Mouse (Mus musculus): ENCODE data around the gene Alg1. TPM values are rescaled to one million over a fixed set of nuclear protein-coding genes. Genes with fewer than 3 reads are reported as not detected.
A peak's percentile ranks its signal among the peaks of the same experiment; 100 is the strongest.
"Not testable (repeated sequence)": the region's sequence is repeated elsewhere in the genome, so short reads cannot be mapped to it uniquely, and the experiment has no call there.

Alg1 gene
- polyA plus RNA-seq, 1 experiment, result 26.0 TPM

DNA sequence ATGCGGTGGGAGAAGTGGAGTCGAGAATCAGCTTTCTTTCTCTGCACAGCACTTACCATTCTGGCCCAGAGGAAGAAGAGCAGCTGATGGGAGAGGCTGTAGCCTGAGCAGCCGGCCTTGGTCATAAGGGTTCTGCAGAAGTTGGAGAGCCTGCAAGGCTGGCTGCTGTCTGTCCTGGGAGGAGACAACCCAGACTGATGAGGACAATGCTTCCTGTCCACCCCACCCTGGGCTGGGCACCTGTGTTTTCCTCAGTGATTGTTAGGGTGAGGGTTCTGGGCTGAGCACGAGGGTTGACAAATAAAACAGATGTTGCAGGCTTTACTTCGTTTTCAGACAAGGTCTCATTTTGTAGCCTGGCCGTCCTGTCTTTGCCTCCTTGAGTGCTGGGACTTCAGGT lies 16.7 kb upstream of the Alg1 start:
- H3K27me3 ChIP-seq (ENCODE audit: control insufficient read depth, insufficient read depth, low read length), result no peaks in the 10 kb centered on the region
- no peaks in the 10 kb centered on the region for H3K4me1 ChIP-seq (ENCODE audit: control insufficient read depth, insufficient read depth, low read length)
- no peak overlapping the region for H3K27ac ChIP-seq (ENCODE audit: control insufficient read depth, insufficient read depth, low read depth, low read length)
- TF ChIP-seq CTCF (IDR thresholded peaks at IDR 0.05; ENCODE audit: control insufficient read depth, insufficient read depth, insufficient replicate concordance, low read depth, low read length) (no peak), POLR2A (IDR thresholded peaks at IDR 0.05; ENCODE audit: control insufficient read depth, low read depth, low read length) (no peak)
- H3K36me3 ChIP-seq (ENCODE audit: control insufficient read depth, insufficient read depth, low read length), result no peaks in the 10 kb centered on the region
- H3K4me3 ChIP-seq (ENCODE audit: control insufficient read depth, low read depth, low read length), result no peak overlapping the region

- no peaks in the 10 kb centered on the region for H3K4me1 ChIP-seq (ENCODE audit: control insufficient read depth, insufficient read depth, low read length)
Observed at GRCm38 (mm10) chr16:5217341-5218133, 15.9 kb upstream of the Alg1 start.

GRCm38 (mm10) chr16:5221403-5221802 lies 12.0 kb upstream of the Alg1 start:
- Histone ChIP-seq H3K4me1 (ENCODE audit: control insufficient read depth, insufficient read depth, low read length) (peaks cover 3% of the 10 kb centered on the region; the same call in 1 of the 2 replicates), H3K27me3 (ENCODE audit: control insufficient read depth, insufficient read depth, low read length) (no peaks in the 10 kb centered on the region), H3K27ac (ENCODE audit: control insufficient read depth, insufficient read depth, low read depth, low read length) (no peak overlapping the region), H3K36me3 (ENCODE audit: control insufficient read depth, insufficient read depth, low read length) (no peaks in the 10 kb centered on the region), H3K4me3 (ENCODE audit: control insufficient read depth, low read depth, low read length) (no peak overlapping the region)
- TF ChIP-seq CTCF (IDR thresholded peaks at IDR 0.05; ENCODE audit: control insufficient read depth, insufficient read depth, insufficient replicate concordance, low read depth, low read length), result no peak
- TF ChIP-seq POLR2A (IDR thresholded peaks at IDR 0.05; ENCODE audit: control insufficient read depth, low read depth, low read length), result no peak

More at GRCm38 (mm10) chr16:5217341-5218133, 15.9 kb upstream of the Alg1 start:
- no peaks in the 10 kb centered on the region for H3K27me3 ChIP-seq (ENCODE audit: control insufficient read depth, insufficient read depth, low read length)
- no peak overlapping the region for H3K4me3 ChIP-seq (ENCODE audit: control insufficient read depth, low read depth, low read length)
- TF ChIP-seq POLR2A (IDR thresholded peaks at IDR 0.05; ENCODE audit: control insufficient read depth, low read depth, low read length) (no peak), CTCF (IDR thresholded peaks at IDR 0.05; ENCODE audit: control insufficient read depth, insufficient read depth, insufficient replicate concordance, low read depth, low read length) (no peak)
- no peak overlapping the region for H3K27ac ChIP-seq (ENCODE audit: control insufficient read depth, insufficient read depth, low read depth, low read length)
- no peaks in the 10 kb centered on the region for H3K36me3 ChIP-seq (ENCODE audit: control insufficient read depth, insufficient read depth, low read length)

DNA sequence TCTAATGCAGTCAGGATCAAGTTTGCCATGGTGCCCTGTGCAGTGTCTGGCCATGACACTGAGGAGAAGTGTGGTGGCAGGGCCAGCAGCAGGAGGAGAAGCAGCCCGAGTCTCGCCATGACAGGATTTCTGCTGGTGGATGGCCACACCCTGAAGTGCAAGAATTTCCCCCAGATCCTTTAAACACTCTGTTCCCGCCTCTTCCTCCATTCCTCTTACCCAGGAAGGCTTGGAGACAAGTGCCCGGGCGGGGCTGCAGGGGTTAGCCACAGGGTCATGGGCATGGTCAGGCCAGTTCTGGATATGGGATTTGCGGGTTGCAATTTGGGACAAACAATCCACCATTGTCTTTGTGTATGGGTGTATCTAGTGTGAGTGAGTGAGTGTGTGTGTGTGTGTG lies 11.3 kb upstream of the Alg1 start, which contains the start of gene AU021092:
Gene AU021092, minus strand, starts transcription at position 160 of the 400 bp plus-strand sequence.
- peaks cover 3% of the 10 kb centered on the region; the same call in 1 of the 2 replicates for H3K4me1 ChIP-seq (ENCODE audit: control insufficient read depth, insufficient read depth, low read length)
- no peaks in the 10 kb centered on the region for H3K36me3 ChIP-seq (ENCODE audit: control insufficient read depth, insufficient read depth, low read length)
- H3K4me3 ChIP-seq (ENCODE audit: control insufficient read depth, low read depth, low read length), result no peak within 1 kb of the TSS
- no peaks in the 10 kb centered on the region for H3K27me3 ChIP-seq (ENCODE audit: control insufficient read depth, insufficient read depth, low read length)
- H3K27ac ChIP-seq (ENCODE audit: control insufficient read depth, insufficient read depth, low read depth, low read length), result peak within 1 kb of the TSS; percentile 84
- no peak for TF ChIP-seq POLR2A (IDR thresholded peaks at IDR 0.05; ENCODE audit: control insufficient read depth, low read depth, low read length)
- TF ChIP-seq CTCF (IDR thresholded peaks at IDR 0.05; ENCODE audit: control insufficient read depth, insufficient read depth, insufficient replicate concordance, low read depth, low read length), result no peak

DNA sequence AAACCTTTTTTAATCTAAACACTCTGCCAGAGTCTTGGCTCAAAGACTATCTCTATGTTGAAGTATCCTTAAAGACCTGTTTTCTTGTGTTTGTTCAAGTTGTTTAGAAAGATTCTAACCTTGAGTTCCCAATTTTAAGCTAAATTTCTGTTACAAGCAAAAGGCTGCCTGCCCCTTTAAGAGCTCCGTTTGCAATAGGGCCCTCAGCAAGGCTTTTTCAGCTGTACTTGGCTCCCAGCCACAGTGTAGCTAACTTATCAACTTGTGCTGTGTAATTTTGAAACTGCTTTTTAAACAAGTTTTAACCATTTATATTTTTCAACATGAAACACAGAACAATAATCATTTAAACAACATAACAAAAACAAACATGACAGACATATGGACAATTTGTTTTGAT lies 6.9 kb upstream of the Alg1 start:
- not testable (repeated sequence) for H3K27me3 ChIP-seq (ENCODE audit: control insufficient read depth, insufficient read depth, low read length); H3K36me3 ChIP-seq (ENCODE audit: control insufficient read depth, insufficient read depth, low read length); H3K27ac ChIP-seq (ENCODE audit: control insufficient read depth, insufficient read depth, low read depth, low read length); H3K4me1 ChIP-seq (ENCODE audit: control insufficient read depth, insufficient read depth, low read length); H3K4me3 ChIP-seq (ENCODE audit: control insufficient read depth, low read depth, low read length)

DNA sequence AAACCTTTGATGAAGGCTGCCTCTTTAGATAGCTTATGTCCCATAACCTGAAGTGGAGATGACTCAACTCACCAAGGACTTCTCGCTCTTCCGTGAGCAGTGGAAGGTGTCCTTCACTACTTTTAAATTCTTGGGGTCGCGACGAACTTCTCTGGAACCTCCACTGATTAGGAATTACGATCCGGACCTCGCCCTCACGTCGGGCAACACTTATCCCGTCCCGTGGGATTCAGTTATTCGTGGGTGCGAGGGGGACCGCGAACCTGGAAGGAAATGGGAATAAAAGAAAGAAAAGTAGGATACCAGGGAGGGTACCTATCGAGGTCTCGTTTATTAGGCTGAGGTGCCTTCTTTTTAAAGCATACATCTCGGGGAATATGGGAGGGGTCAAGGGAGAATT lies 5.9 kb upstream of the Alg1 start:
- H3K36me3 ChIP-seq (ENCODE audit: control insufficient read depth, insufficient read depth, low read length); H3K4me1 ChIP-seq (ENCODE audit: control insufficient read depth, insufficient read depth, low read length); H3K27me3 ChIP-seq (ENCODE audit: control insufficient read depth, insufficient read depth, low read length); H3K4me3 ChIP-seq (ENCODE audit: control insufficient read depth, low read depth, low read length); H3K27ac ChIP-seq (ENCODE audit: control insufficient read depth, insufficient read depth, low read depth, low read length): not testable (repeated sequence)

- not testable (repeated sequence) for H3K4me3 ChIP-seq (ENCODE audit: control insufficient read depth, low read depth, low read length); H3K36me3 ChIP-seq (ENCODE audit: control insufficient read depth, insufficient read depth, low read length); H3K27me3 ChIP-seq (ENCODE audit: control insufficient read depth, insufficient read depth, low read length); H3K4me1 ChIP-seq (ENCODE audit: control insufficient read depth, insufficient read depth, low read length)
- peak overlapping the region; percentile 7 for H3K27ac ChIP-seq (ENCODE audit: control insufficient read depth, insufficient read depth, low read depth, low read length)
Observed at GRCm38 (mm10) chr16:5228103-5228502, 5.3 kb upstream of the Alg1 start.

DNA sequence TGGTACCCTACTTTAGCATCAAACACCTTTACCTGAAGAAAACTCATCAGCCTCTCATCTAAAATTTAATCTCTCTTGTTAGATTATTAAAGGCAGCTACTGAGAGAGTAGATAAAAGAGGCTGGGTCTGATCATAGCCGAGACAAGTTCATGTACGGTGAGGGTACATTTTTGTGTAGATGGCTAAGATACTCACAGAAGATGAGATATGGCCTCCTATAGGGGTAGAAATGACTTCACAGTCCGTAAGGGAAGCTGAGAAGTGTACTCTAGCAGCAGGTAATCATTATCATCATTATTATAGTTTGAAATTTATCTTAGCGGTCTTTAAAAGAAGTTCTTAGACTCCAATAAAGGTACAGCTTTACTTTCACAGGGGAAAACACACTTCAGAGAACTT lies 439 bp upstream of the Alg1 start:
- H3K27ac ChIP-seq (ENCODE audit: control insufficient read depth, insufficient read depth, low read depth, low read length), result no peak overlapping the region
- TF ChIP-seq CTCF (IDR thresholded peaks at IDR 0.05; ENCODE audit: control insufficient read depth, insufficient read depth, insufficient replicate concordance, low read depth, low read length) (no peak), POLR2A (IDR thresholded peaks at IDR 0.05; ENCODE audit: control insufficient read depth, low read depth, low read length) (no peak)

More for the DNA sequence above, 439 bp upstream of the Alg1 start:
- H3K4me3 ChIP-seq (ENCODE audit: control insufficient read depth, low read depth, low read length), result no peak overlapping the region; the same call in 1 of the 2 replicates
- no peaks in the 10 kb centered on the region for H3K36me3 ChIP-seq (ENCODE audit: control insufficient read depth, insufficient read depth, low read length)
- H3K4me1 ChIP-seq (ENCODE audit: control insufficient read depth, insufficient read depth, low read length), result peaks cover 2% of the 10 kb centered on the region; the same call in 1 of the 2 replicates
- H3K27me3 ChIP-seq (ENCODE audit: control insufficient read depth, insufficient read depth, low read length), result no peaks in the 10 kb centered on the region
